Mouse (Mus musculus) adipocyte (in vitro differentiated cells): Measurements from ENCODE around the gene Mrpl1.

Experiments used
- DNase-seq: peaks from one replicate; pipeline ENCODE4 v3.0.0-alpha.2; 2016; ENCODE audit warnings: low spot score

Gene Mrpl1

GRCm38 (mm10) chr5:96309566-96309965 lies 100.3 kb downstream of the Mrpl1 start:
- no peak for DNase-seq

- no peak for DNase-seq
Measured at GRCm38 (mm10) chr5:96311677-96312076, 102.4 kb downstream of the Mrpl1 start.
